Mouse (Mus musculus) liver, embryonic 14.5 days (tissue): ENCODE data around the gene Ston1. TPM values are rescaled to one million over a fixed set of nuclear protein-coding genes. Genes with fewer than 3 reads are reported as not detected.
A peak's percentile ranks its signal among the peaks of the same experiment; 100 is the strongest.

ENCODE experiments used
- ATAC-seq: fragments of 200-750 bp; cut with Nextera tagmentation; 2 replicates; pipeline ENCODE4 v1.8.0; 2017; ENCODE audit warnings: moderate number of reproducible peaks, mild to moderate bottlenecking, moderate library complexity; ENCODE audit not compliant: insufficient read depth
- DNase-seq, 3 experiments: peaks; one replicate each; pipeline ENCODE4 v3.0.0-alpha.2; 2012 to 2013; ENCODE audit warnings: low read depth in 3 of 3, low spot score in 3 of 3
- H3K27ac ChIP-seq: fragments of 300-500 bp; sonication (generic); 2 replicates; pipeline ENCODE4 v1.5.1; 2014; ENCODE audit warnings: moderate library complexity, mild to moderate bottlenecking, control low read depth, inconsistent platforms
- H3K27me3 ChIP-seq: fragments of 300-500 bp; sonication (generic); 2 replicates; pipeline ENCODE4 v1.6.1; 2014; ENCODE audit warnings: mild to moderate bottlenecking, low read length, moderate library complexity; ENCODE audit not compliant: control insufficient read depth, insufficient read depth
- H3K36me3 ChIP-seq: fragments of 300-500 bp; sonication (generic); replicated peaks from 2 replicates; pipeline ENCODE4 v1.6.1; 2014; ENCODE audit warnings: low read depth; ENCODE audit not compliant: control insufficient read depth, insufficient read depth
- H3K4me1 ChIP-seq, 2 experiments: fragments of 200-500 bp in 1 of 2; fragments of 300-500 bp in 1 of 2; sonication (generic) in 1 of 2; replicated peaks; 2 replicates each; pipeline ENCODE4 v1.6.1; 2012 to 2014; ENCODE audit warnings: antibody characterized with exemption in 1 of 2, inconsistent platforms in 1 of 2, low read length in 1 of 2; ENCODE audit not compliant: control insufficient read depth in 2 of 2, insufficient read depth in 2 of 2
- H3K4me2 ChIP-seq: fragments of 300-500 bp; sonication (generic); 2 replicates; pipeline ENCODE4 v1.6.1; 2014; ENCODE audit warnings: low read depth, mild to moderate bottlenecking, control low read depth, moderate library complexity
- H3K4me3 ChIP-seq, 2 experiments: fragments of 200-500 bp in 1 of 2; fragments of 300-500 bp in 1 of 2; sonication (generic) in 1 of 2; 2 replicates each; pipeline ENCODE4 v1.5.1; 2012 to 2014; ENCODE audit warnings: low read depth in 2 of 2, low read length in 2 of 2, mild to moderate bottlenecking in 2 of 2, control low read depth in 1 of 2, inconsistent platforms in 1 of 2, moderate library complexity in 1 of 2; ENCODE audit not compliant: insufficient read depth in 1 of 2
- H3K9ac ChIP-seq: fragments of 300-500 bp; sonication (generic); replicated peaks from 2 replicates; pipeline ENCODE4 v1.6.1; 2014; ENCODE audit warnings: mild to moderate bottlenecking, control low read depth, moderate library complexity
- H3K9me3 ChIP-seq: fragments of 300-500 bp; sonication (generic); 2 replicates; pipeline ENCODE4 v1.6.1; 2016; ENCODE audit warnings: low read length, mixed read lengths; ENCODE audit not compliant: control insufficient read depth
- CTCF ChIP-seq: IDR thresholded peaks from 2 replicates; pipeline ENCODE4 v1.5.1; 2016; ENCODE audit warnings: antibody characterized with exemption, low read depth, control low read depth
- EP300 ChIP-seq: IDR thresholded peaks from 2 replicates; pipeline ENCODE4 v1.6.1; 2016; ENCODE audit warnings: antibody characterized with exemption, low read depth
- WGBS: fragments of 180-500 bp; shearing (Covaris S2); extraction: QIAGEN DNeasy Blood & Tissue Kit; methylation state at CpG from one replicate; pipeline ENCODE4 v1.1.7; 2014; ENCODE audit not compliant: insufficient replicate concordance; 5-methylcytosine and 5-hydroxymethylcytosine counted together
- polyA plus RNA-seq, 2 experiments: library from polyadenylated mRNA; depleted of rRNA in 1 of 2; stranded (reverse) in 1 of 2; unstranded in 1 of 2; fragments of >200 nt; fragmentation: Nextera tagmentation in 1 of 2; extraction: Ambion mirVana in 1 of 2; gene quantifications; 2 replicates each; pipeline versions ENCODE4 v1.2.1 to v1.2.3; 2012 to 2014

Gene Ston1
- polyA plus RNA-seq, 2 experiments = 1.2 to 1.9 TPM

- Histone ChIP-seq H3K4me2 (no peak overlapping the region), H3K4me1 (no peaks in the 10 kb centered on the region), H3K4me3 (no peak overlapping the region), H3K9me3 (no peaks in the 10 kb centered on the region), H3K36me3 (no peaks in the 10 kb centered on the region), H3K27ac (no peak overlapping the region), H3K27me3 (no peaks in the 10 kb centered on the region), H3K9ac (no peak overlapping the region)
- WGBS = 72% methylated on average over 11 of the region's 11 CpGs
- TF ChIP-seq CTCF (no peak), EP300 (no peak)
- no peak for DNase-seq
- no peak for ATAC-seq
Observed at GRCm38 (mm10) chr17:88645299-88645698, 47.8 kb downstream of the Ston1 start.

DNA sequence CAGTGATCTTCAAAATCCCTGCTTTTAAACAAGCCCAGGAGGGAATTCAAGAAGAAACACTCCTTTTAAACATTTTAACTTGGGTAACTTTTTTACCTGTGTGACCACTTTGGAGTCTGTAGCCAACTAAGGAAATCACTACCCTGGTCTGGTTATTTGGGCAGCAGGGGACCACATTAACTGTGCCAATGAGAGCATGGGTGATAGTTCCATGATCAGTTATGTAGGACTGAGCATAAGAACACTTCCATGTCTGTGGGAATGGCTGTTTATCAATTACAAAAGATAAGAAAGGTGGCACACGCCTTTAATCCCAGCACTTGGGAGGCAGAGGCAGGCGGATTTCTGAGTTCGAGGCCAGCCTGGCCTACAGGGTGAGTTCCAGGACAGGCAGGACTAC is 49.7 kb downstream of the Ston1 start:
- Histone ChIP-seq H3K4me2 (no peak overlapping the region), H3K4me3 (no peak overlapping the region), H3K9ac (no peak overlapping the region), H3K36me3 (no peaks in the 10 kb centered on the region), H3K27ac (no peak overlapping the region), H3K4me1 (no peaks in the 10 kb centered on the region), H3K9me3 (no peaks in the 10 kb centered on the region), H3K27me3 (no peaks in the 10 kb centered on the region)
- TF ChIP-seq CTCF = no peak
- TF ChIP-seq EP300 = no peak
- DNase-seq (no peak), ATAC-seq (no peak)
- WGBS = 57% methylated on average over 3 of the region's 3 CpGs

GRCm38 (mm10) chr17:88652010-88652409 is 54.5 kb downstream of the Ston1 start:
- H3K9me3 ChIP-seq = no peaks in the 10 kb centered on the region
- DNase-seq (no peak), ATAC-seq (no peak)
- H3K4me3 ChIP-seq = no peak overlapping the region
- H3K27me3 ChIP-seq = no peaks in the 10 kb centered on the region
- no peak overlapping the region for H3K9ac ChIP-seq
- no peak overlapping the region for H3K4me2 ChIP-seq
- 5% methylated on average over 9 of the region's 9 CpGs for WGBS
- H3K4me1 ChIP-seq = no peaks in the 10 kb centered on the region
- no peak for TF ChIP-seq EP300
- TF ChIP-seq CTCF = peak; percentile 75
- no peaks in the 10 kb centered on the region for H3K36me3 ChIP-seq
- no peak overlapping the region for H3K27ac ChIP-seq

GRCm38 (mm10) chr17:88652702-88653374 is 55.4 kb downstream of the Ston1 start:
- ATAC-seq = 0 out of 2 replicates have a peak, but pooled peaks have one; percentile 45

GRCm38 (mm10) chr17:88653375-88653769 is 55.9 kb downstream of the Ston1 start:
- Histone ChIP-seq H3K9ac (no peak overlapping the region), H3K4me2 (no peak overlapping the region), H3K27me3 (no peaks in the 10 kb centered on the region), H3K27ac (no peak overlapping the region), H3K4me3 (no peak overlapping the region), H3K4me1 (no peaks in the 10 kb centered on the region), H3K9me3 (no peaks in the 10 kb centered on the region), H3K36me3 (no peaks in the 10 kb centered on the region)
- no peak for ATAC-seq
- no peak for DNase-seq
- TF ChIP-seq EP300 = no peak
- no peak for TF ChIP-seq CTCF
- WGBS = 57% methylated on average over 4 of the region's 4 CpGs

More at GRCm38 (mm10) chr17:88652702-88653374, 55.4 kb downstream of the Ston1 start:
- no peak overlapping the region for H3K27ac ChIP-seq
- no peaks in the 10 kb centered on the region for H3K4me1 ChIP-seq
- peak in 2 of 3 experiments; percentile 14 to 22 for DNase-seq
- H3K27me3 ChIP-seq = no peaks in the 10 kb centered on the region
- TF ChIP-seq CTCF (peak; percentile 89), EP300 (no peak)
- no peak overlapping the region for H3K4me3 ChIP-seq
- H3K9ac ChIP-seq = no peak overlapping the region
- 17% methylated on average over 21 of the region's 21 CpGs for WGBS
- H3K36me3 ChIP-seq = no peaks in the 10 kb centered on the region
- no peaks in the 10 kb centered on the region for H3K9me3 ChIP-seq
- no peak overlapping the region for H3K4me2 ChIP-seq
